Mouse (Mus musculus) gonadal fat pad, adult 2 months (tissue): Measurements from ENCODE around the gene Tmem151a. TPM values are rescaled to one million over a fixed set of nuclear protein-coding genes. Genes with fewer than 3 reads are reported as not detected.

Experiments used
- DNase-seq: peaks from one replicate; pipeline ENCODE4 v3.0.0-alpha.2; 2012; ENCODE audit warnings: low read depth
- polyA plus RNA-seq: library from polyadenylated mRNA; depleted of rRNA; stranded (reverse); fragments of >200 nt; gene quantifications from 2 replicates; pipeline ENCODE4 v1.2.3, GENCODE M21; 2012; rRNA removed

The Tmem151a gene
- polyA plus RNA-seq: 2.9 and 3.4 TPM in 2 replicates

GRCm38 (mm10) chr19:5085145-5085863, at the start of gene Tmem151a:
TSS of gene Tmem151a (minus strand) at chr19:5085531.
- no peak for DNase-seq

GRCm38 (mm10) chr19:5131237-5131636, 45.9 kb upstream of the Tmem151a start:
- no peak for DNase-seq

GRCm38 (mm10) chr19:5129770-5130169, 44.4 kb upstream of the Tmem151a start:
- no peak for DNase-seq

GRCm38 (mm10) chr19:5124055-5124614, 38.8 kb upstream of the Tmem151a start:
- no peak for DNase-seq

GRCm38 (mm10) chr19:5123241-5123640, 37.9 kb upstream of the Tmem151a start:
- DNase-seq: no peak

GRCm38 (mm10) chr19:5122492-5122891, 37.2 kb upstream of the Tmem151a start:
- no peak for DNase-seq

- no peak for DNase-seq
These were observed 33.0 kb upstream of the Tmem151a start, which contains the start of gene Klc2 for GRCm38 (mm10) chr19:5118384-5118698. TSS of gene Klc2 (minus strand) at chr19:5118560.

- DNase-seq: no peak
These were observed 32.4 kb upstream of the Tmem151a start for GRCm38 (mm10) chr19:5117494-5118383.

- no peak for DNase-seq
These were observed 28.5 kb upstream of the Tmem151a start for GRCm38 (mm10) chr19:5113783-5114182.

GRCm38 (mm10) chr19:5109659-5110453, 24.5 kb upstream of the Tmem151a start:
- DNase-seq: no peak

GRCm38 (mm10) chr19:5108702-5109101, 23.4 kb upstream of the Tmem151a start:
- DNase-seq: no peak

GRCm38 (mm10) chr19:5108271-5108575, 22.9 kb upstream of the Tmem151a start:
- no peak for DNase-seq

GRCm38 (mm10) chr19:5107556-5108270, 22.4 kb upstream of the Tmem151a start:
- DNase-seq: no peak

GRCm38 (mm10) chr19:5106731-5107191, 21.4 kb upstream of the Tmem151a start, which contains the start of gene Rab1b:
TSS of gene Rab1b (minus strand) at chr19:5107072.
- peak; percentile 75 for DNase-seq

GRCm38 (mm10) chr19:5106074-5106473, 20.7 kb upstream of the Tmem151a start:
- DNase-seq: no peak

GRCm38 (mm10) chr19:5098363-5099143, 13.2 kb upstream of the Tmem151a start, which contains the start of gene Cnih2:
TSS of gene Cnih2 (minus strand) at chr19:5098521.
- DNase-seq: no peak

- no peak for DNase-seq
These were observed 12.4 kb upstream of the Tmem151a start for GRCm38 (mm10) chr19:5097521-5098362.

GRCm38 (mm10) chr19:5095887-5096474, 10.7 kb upstream of the Tmem151a start:
- no peak for DNase-seq
